Mouse (Mus musculus) lung, adult 2 months (tissue): ENCODE data around the gene Ly75.

Source experiments
- CTCF ChIP-seq: fragments of 200-500 bp; IDR thresholded peaks from 2 replicates; pipeline ENCODE4 v1.5.1; 2011; ENCODE audit warnings: mild to moderate bottlenecking, low read length, control low read depth; ENCODE audit not compliant: insufficient read depth
- POLR2A ChIP-seq: fragments of 200-500 bp; IDR thresholded peaks from 2 replicates; pipeline ENCODE4 v1.6.1; 2011; ENCODE audit warnings: low read depth, mild to moderate bottlenecking, control low read depth, low read length, borderline replicate concordance; ENCODE audit errors: extremely low read depth

DNA sequence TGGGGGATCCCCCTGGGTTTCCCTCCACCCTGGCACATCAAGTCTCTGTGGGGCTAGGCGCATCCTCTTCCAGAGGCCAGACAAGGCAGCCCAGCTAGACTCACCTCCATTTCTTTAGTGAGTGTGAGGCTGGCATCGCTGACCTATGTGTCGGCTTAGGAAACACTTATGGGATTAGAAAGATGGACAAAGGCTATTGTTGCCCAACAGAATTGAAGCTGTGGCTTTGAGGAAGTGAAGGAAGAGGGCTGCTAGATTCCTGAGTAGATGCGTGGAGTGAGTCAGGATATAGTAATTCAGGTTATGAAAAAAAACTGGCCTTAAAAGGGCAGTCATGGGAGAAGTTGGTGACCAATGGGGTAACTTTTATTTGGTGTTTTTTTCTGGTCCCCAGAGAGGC is 13.6 kb downstream of the Ly75 start:
- TF ChIP-seq CTCF (no peak), POLR2A (no peak)
